Mouse (Mus musculus) adrenal gland, postnatal 4 days (tissue): ENCODE data around the gene Dgke. TPM values are rescaled to one million over a fixed set of nuclear protein-coding genes. Genes with fewer than 3 reads are reported as not detected.
"Not testable (repeated sequence)": the region's sequence is repeated elsewhere in the genome, so short reads cannot be mapped to it uniquely, and the experiment has no call there.

ENCODE experiments used
- DNase-seq, 2 experiments: peaks; one replicate each; pipeline ENCODE4 v3.0.0; 2021 to 2022; ENCODE audit warnings: low spot score in 2 of 2, mixed read lengths in 2 of 2
- long read RNA-seq, 2 experiments: library from polyadenylated mRNA; stranded (forward); transcript quantifications; one replicate each; pipeline ENCODE4 v2.0.0; 2021
- total RNA-seq, 2 experiments: library from RNA; stranded (reverse); gene quantifications; 2 replicates each; pipeline ENCODE4 v1.2.3; 2021

Gene Dgke
- 10 to 100 TPM; 11.3 to 14.2 TPM for total RNA-seq
- long read RNA-seq, experiment 1, full-length matches to known transcripts: 2 of 4 reads
- long read RNA-seq, experiment 1, partial matches to known transcripts: 0 of 4 reads
- long read RNA-seq, experiment 1, other reads (novel, unspliced or antisense): 2 of 4 reads
- long read RNA-seq, experiment 2, full-length matches to known transcripts: 10 of 13 reads
- long read RNA-seq, experiment 2, partial matches to known transcripts: 0 of 13 reads
- long read RNA-seq, experiment 2, other reads (novel, unspliced or antisense): 3 of 13 reads

DNA sequence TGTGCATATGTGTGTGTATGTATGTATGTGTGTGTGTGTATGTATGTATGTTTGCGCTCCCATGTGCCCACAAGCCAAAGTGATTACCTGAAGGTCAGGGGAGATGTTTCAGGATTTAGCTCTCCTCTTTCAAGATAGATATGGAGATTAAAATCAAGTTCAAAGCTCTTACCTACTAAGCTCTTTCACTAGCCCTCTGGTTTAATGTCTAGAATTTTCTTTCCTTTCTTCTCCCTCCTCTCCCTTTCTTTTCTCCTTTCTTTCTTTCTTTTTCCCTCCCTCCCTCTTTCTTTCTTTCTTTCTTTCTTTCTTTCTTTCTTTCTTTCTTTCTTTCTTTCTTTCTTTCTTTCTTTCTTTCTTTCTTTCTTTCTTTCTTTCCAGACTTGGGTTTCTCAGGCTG is at the start of gene Dgke:
Gene Dgke (minus strand): TSS at position 101 of the 400 bp plus-strand sequence.
- no peak for DNase-seq

DNA sequence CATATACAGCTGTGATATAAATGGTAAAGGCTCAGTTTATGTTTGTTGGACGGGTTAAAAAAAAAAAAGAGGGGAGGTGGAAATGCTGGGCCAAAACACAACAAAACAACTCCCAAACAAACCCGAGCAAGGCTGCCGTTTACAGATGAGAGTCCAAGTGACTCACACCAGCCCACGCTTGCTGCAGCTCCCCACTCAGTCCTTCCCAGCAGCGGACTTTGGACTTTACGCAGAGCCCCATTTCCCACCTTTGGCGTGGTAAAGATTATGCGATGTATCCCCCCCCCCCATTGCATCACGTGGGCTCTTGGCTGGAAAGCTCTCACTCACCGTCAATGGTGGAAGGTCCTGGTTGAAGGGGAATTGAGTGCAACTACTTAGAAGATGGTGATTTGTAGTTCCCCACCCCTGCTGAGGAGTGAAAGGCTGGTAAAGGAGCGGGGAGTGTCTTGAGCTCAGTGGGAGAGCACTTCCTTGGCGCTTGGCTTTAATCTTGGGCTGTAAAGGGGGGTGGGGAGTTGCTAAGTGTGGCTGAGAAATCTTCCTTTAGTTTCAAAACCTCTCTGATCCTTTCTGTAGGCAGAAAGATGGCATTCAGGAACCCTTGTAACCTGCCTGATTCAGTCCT is 40.6 kb upstream of the Dgke start:
- DNase-seq: no peak

DNA sequence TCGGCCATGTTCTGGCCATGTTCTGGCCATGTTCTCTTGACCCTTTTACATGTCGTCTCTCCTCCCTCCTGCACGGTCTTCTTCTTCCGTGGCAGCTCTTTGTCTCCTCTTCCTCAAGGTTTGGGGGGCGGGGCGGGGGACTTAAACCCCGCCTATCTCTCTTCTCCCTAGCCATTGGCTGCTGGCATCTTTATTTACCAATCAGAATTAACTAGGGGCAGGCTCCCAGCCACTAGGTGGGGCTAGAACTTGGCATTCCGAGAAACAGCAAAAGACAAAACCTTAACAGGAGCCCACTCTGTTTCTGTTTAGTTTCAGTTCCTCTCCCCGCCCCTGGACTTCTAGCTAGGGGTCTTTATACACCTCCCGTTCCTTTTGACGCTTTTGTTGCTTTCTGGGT is 39.2 kb upstream of the Dgke start:
- DNase-seq: no peak

DNA sequence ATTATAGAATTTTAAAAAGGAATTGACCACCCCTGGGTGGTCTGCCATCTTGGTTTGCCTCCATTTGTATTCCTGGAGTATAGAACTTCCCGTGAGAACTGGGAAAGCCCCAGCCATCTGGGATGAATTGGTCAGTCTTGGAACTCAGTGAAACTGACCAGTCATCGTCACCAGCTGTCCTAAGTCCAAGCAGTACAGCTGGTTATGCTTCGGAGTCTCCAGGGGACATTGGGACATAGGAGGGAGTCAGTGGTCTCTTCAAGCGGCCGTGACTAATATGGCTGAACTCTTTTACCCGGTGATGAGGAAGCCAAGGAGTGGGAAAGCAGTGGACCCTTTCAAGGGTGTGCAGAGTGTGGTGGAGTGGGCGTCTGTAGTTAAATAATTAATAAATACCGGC is 38.6 kb upstream of the Dgke start:
- no peak for DNase-seq

DNA sequence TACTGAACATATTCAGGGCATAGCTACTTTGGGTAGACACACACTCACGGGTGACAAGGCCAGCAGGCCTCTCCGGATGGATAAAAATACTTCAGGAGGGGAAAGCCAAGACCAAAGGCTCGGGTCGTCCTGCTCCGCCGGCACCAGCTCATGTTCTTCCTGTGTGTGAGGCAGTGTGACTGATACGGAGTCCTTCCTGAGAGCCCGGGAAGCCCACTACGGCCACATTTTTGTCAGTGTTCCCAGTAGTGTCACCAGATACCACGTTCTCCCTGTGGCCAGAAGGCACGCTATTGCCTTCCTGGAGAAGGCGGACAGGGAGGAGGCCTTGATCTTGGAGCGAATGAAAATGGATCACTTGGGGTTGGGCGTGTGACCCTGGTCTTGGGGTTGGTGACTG is 36.5 kb upstream of the Dgke start:
- DNase-seq: no peak

DNA sequence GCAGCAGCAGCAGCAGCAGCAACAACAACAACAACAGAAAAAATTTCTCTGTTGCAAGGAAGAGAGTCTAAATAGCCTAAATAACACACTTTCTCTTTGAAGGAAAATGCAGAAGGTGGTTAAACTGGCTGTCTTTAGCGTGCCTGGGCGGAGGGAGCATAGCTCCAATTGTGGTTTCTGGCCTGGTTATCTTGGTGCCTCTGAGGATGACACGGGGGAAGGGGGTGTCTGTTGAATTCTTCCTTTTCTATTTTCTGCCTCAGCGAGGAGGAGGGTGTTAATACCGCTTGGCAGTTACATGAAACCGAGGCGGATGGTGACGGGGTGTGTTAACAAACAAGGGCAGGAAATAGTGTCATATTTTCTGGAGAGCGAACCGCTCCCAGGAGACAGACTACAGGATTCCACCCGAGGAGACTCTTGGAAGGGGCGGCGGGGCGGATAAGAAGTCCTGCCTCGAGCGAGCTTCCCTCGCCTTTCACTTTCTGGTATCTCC is 34.2 kb upstream of the Dgke start:
- no peak for DNase-seq

DNA sequence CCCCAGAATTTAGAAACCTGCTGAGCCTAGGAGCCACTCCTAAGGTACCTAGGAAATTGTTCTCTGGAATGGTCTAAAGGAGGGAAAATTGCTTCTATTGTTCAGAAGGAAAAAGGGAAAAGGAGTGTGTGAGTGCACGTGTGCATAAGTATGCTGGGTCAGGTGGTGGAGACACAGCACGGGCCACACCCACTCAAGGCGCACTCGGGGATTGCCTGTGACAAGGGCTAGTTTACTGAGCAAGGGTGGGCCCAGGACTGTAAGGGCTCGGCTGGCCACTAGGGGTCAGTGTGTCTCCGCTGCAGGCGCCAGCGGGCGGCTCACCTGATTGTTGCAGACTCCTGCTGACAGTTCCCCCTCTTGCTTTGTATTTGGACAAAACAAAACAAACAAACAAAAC is 33.8 kb upstream of the Dgke start:
- DNase-seq: peak; percentile 70 to 72

DNA sequence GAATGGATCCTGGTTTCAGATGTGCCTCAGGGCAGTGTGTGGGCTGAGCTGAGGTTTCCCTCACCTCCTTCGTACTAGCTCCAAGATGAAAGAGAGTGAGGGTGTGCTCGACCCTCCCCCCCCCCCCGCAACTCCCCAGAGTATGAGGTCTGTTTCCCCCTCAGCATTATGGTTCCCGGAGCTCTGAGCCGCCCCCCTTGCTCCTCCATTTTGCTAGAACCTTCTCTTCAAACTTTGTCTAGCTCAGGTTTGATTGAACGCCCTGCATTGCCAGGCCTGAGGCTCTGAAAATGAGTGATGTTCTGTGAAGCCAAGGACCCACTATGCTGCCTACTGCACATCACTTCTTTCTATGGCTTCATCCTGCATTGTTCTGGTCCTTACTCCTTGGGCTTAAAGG is 32.3 kb upstream of the Dgke start:
- no peak for DNase-seq

DNA sequence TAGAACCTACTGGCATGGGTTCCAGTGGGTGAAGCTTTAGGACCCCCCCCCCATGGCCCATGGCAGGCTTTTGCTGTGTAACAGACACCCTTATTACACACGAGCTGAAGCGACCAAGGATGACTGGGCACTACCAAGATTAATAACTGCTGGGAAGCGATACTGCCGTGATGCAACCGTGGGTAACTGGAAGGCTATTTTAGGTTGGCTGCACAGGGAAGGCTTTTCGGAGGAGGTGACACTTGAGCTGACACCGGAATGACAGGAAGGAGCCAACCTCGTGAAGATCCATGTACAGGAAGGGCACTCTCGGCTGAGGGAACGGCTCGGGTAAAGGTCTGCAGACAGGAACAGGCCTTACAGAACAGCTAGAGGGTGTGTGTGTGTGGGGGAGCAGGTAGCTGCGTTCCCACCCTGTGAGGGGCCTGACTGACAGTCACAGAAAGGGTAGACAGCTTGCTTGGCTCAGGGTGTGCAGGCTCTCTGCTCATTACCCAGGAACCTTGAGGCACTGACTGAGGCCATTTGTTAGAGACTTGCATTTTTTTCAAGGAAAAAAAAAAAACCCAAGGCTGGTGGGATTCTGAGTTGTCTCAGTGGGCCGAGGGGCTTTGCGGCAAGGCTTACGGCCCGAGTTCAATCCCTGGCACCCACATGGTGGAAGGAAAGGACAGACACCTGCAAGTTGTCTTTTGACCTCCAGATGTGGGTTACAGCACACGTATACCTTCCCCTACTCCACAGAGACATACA is 31.6 kb upstream of the Dgke start:
- DNase-seq: no peak

DNA sequence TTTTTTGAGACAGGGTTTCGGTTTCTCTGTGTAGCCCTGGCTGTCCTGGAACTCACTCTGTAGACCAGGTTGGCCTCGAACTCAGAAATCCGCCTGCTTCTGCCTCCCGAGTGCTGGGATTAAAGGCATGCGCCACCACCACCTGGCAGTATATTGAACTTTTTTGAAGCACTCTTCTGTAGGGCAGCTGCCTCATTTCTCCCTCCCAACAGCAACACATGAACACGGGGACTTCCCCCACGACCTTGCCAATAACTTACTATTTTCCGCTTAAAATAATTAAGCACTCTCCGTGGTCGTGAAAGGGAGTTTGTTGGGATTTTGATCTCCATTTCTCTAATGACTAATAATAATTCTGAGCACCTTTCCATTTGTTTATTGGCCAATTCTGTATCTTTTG is 30.6 kb upstream of the Dgke start:
- not testable (repeated sequence) for DNase-seq

DNA sequence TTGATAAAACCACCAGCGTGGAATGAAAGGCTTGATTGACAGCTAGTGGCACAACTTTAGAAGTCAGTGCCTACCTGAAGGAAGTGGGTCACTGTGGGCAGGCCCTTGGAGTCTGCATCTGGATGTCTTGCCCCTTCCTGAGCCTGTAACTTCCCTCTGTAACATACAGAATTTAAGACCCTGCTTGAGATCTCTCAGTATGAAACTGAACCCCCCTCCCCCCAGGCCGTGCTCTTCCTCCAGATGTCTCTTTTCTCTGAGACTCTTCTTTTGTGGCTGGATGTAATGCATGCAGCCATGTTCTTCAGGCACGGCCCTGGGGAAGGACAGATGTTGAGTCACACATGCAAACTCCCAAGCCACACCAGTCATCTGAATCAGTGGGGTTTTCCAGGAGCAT is 28.7 kb upstream of the Dgke start:
- no peak for DNase-seq

DNA sequence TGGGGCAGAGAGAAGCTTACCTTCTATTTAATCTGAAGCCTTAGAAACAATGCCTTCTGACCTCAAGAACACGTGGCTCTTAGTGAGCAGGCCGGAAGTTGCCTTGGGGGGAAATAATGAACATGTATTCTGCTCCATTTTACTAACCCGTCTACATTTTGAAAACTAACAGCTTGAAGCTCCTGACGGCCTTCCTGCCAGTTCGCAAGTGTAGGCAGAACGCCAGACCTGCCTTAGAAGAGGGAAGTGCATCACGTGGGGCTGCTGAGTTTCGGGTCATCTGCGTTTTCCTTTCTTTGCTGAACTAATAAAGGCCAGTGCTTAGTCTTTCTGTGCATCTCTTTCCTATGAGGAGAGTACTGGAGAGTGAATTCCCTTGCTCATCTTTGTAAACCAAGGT is 26.1 kb upstream of the Dgke start:
- DNase-seq: no peak

DNA sequence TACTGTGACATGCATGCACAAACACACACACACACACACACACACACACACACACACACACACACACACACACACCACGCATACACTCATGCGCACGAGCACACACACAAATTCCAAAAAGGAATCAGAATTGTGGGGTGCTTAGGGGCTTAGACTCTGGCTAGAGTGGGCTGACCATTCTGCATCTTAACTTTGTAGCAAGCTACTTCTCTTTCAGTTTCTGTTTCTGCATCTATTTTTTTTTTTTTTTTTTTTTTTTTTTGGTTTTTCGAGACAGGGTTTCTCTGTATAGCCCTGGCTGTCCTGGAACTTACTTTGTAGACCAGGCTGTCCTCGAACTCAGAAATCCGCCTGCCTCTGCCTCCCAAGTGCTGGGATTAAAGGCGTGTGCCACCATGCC is 23.7 kb upstream of the Dgke start:
- not testable (repeated sequence) for DNase-seq

DNA sequence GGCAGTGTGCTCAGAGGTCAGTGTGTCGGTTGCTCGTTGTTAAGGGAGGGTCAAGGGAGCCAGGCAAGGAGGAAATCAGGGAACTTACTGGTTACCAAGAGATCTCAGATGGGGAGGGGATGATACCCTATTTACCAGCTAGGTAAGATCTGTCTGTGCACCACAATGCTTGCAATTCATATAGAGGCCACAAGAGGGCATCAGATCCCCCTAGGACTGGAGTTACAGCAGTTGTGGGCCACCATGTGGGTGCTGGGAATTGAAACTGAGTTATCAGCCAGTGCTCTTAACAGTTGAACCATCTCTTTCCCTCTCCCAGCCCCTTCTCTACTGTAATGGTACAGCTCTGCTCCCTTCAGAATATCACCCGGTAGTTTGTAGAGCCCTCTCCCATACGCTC is 22.1 kb upstream of the Dgke start:
- DNase-seq: no peak

DNA sequence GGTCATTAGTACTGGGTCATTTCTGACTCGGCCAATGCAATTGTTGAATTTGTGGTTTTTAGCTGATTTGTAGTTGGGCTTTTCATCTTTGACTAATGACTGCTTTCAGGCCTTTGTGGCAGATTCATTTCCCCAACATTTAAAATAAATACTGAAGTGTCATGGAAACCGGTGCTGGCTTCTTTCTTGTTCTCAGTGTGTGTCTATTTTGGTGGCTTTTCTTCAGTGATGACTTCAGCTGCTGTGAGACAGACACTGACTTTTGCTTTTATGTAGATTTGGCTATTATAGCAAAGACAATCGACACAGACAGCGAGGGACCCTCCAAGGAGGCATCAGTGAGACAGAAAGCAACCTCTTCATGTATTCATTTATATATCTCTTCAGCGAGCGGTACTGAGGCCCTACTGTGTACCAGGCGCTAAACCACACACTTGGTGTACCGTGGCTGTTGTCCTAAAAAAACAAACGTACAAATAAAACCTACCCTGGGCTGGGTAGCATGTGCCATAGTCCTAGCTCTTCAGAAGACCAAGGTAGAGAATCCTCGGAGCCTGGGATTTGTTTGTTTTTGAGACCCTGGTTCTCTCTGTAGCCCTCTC is 19.7 kb upstream of the Dgke start:
- DNase-seq: no peak

DNA sequence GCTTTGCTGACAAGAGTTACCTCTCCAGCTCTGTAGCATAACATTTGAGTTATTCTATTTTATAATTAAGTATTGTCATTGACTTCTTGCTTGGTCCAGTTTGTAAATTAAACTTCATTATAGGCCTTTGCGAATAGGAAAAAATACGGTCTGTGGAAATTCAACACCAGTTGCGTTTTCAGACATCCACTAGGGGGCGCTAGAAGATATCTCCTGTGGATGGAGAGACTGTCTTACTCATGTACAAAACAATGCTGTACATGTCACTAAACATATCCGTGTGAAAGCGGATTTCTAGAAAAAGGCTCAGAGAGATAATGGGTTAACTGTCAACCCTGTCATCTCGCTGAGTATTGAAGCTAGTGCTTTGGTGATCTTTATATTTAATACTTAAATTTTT is 18.0 kb upstream of the Dgke start:
- DNase-seq: no peak

DNA sequence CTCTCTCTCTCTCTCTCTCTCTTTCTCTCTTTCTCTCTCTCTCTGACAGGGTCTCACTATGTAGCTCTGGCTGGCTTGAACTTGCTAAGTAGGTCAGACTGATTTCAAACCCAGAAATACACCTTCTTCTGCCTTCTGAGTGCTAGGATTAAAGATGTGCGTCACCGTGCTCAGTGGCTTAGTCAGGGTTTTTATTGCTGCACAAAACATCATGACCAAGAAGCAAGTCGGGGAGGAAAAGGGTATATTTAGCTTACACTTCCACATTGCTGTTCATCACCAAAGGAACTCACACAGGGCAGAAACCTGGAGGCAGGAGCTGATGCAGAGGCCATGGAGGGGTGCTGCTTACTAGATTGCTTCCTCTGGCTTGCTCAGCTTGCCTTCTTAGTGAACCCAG is 16.0 kb upstream of the Dgke start:
- not testable (repeated sequence) for DNase-seq

DNA sequence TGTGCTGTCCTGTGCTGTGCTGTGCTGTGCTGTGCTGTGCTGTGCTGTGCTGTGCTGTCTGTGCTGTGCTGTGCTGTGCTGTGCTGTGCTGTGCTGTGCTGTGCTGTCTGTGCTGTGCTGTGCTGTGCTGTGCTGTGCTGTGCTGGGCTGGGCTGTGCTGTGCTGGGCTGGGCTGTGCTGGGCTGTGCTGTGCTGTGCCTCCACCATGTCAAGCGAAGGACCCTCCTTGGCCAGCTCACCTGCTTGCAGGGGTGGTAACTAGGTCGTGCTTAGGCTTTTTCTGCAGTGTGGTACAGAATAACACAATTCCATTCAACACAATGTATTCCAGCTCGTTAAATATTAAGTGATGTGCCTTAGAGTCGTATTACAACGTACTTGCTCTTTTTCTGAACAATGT is 15.3 kb upstream of the Dgke start:
- not testable (repeated sequence) for DNase-seq

DNA sequence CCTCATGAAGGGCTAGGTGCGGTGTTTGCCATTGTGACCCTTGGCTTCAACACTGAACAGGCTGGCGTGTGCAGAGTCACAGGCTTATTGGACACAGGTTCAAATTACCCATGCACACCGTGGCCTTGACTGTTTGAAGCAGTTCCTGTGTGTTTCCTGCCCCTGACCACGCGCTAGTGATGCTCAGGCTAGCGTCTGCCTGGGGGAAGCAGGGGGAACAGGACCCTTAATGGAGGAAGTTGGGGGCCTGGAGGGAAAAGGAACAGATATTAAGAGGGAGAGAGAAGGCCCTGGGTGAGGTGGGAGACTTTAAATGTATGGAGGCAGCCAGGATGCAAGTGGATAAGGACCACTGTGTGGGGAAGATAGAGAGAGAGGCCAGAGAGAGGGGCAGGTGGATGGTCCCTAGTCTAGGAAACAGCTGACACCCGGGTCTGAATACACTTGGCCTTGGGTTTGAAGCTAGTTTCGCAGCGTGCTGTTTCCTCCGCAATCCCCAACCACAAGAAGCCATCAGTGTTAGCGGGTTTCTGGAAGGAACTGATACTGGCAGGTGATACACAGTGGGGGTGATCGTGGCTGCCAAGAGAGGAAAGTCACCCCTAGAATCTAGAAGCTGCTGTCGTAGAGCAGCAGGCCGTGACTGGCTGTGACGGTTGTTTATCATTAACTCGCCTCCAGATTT is 12.5 kb upstream of the Dgke start:
- DNase-seq: no peak

DNA sequence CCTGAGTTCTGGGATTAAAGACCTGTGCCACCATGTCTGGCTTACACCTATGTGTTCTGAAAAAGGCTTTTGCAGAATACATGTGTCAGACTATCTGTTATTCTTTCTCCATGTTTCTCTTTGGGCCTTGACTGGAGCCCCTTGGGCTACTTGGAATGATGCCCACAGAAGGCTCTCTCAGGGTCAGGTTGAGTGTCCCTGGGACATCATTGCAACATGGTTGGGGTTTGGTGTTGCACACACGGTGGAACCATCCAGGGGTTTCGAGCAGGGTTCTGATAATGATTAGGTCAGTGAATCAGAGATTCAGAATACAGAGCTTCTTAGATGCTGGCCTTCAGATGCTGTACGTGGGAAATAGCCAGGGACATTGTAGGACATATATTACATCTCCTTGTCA is 11.7 kb upstream of the Dgke start:
- DNase-seq: no peak

DNA sequence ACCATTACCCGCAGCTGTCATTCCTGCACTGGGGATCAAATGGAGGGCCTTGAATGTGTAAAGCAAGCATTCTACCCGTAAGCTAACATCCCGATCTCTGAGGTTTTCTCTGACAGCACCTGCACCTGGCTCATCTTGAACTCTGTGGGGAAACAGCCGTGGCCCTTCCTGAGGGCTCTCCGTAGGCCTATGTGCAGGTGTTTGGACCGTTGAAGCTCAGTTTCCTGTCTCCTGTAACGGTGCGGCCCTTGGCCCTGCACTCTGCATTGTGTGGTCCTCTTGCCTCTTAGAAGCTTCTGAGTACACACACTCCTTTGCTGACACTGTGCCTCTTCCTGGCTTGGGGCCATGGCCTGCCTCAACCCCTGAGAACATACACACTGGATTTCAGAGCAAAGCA is 11.0 kb upstream of the Dgke start:
- no peak for DNase-seq
